Mouse (Mus musculus) liver, embryonic 14.5 days (tissue): Measurements from ENCODE around the gene Ddx20.
A peak's percentile ranks its signal among the peaks of the same experiment; 100 is the strongest.

Experiments used
- CTCF ChIP-seq: IDR thresholded peaks from 2 replicates; pipeline ENCODE4 v1.5.1; 2016; ENCODE audit warnings: antibody characterized with exemption, low read depth, control low read depth
- EP300 ChIP-seq: IDR thresholded peaks from 2 replicates; pipeline ENCODE4 v1.6.1; 2016; ENCODE audit warnings: antibody characterized with exemption, low read depth

DNA sequence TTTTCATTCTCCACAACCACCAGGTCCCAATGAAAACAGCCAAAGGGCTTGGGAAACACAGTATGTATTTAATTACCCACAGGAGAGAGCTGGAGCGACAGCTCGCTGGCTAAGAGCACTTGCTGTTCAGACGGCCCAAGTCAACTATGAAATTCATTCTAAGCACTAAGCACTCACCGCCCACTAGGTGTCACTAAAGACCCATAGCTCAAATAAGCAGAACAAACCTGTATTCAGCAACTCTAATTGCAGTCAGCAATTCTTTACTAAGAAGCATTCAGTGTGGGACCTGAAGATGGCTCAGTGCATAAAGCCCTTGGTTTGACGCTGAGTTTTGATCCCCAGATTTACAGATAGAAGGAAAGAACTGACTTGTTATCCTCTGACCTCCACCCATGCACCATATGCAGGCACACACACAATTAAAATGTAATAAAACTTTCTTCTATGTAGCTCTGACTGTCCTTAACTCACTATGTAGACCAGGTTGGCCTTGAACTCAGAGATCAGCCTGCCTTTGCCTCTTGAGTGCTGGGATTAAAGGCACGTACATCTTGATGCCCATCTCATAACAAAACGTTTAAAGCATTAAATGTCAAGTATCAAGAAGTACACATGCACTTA lies 12.7 kb downstream of the Ddx20 start:
- TF ChIP-seq CTCF = peak; percentile 92
- TF ChIP-seq EP300 = no peak
